Mouse (Mus musculus) CH12.LX (cell line): ENCODE measurements around the gene Tubg1. TPM values are rescaled to one million over a fixed set of nuclear protein-coding genes. Genes with fewer than 3 reads are reported as not detected.

Experiments used
- DNase-seq: peaks from one replicate; pipeline ENCODE4 v3.0.0-alpha.2; 2013; ENCODE audit errors: extremely low read depth
- H3K27ac ChIP-seq: 2 replicates; pipeline ENCODE4 v1.5.1; 2012; ENCODE audit warnings: low read depth, mild to moderate bottlenecking, control low read depth, moderate library complexity; ENCODE audit not compliant: insufficient read depth
- H3K27me3 ChIP-seq: replicated peaks from 2 replicates; pipeline ENCODE3; 2012; ENCODE audit warnings: inconsistent platforms
- H3K36me3 ChIP-seq, 2 experiments: replicated peaks in 1 of 2; 2 replicates each; pipeline versions ENCODE3 to v1.6.1; 2012; ENCODE audit warnings: inconsistent platforms in 1 of 2, low read length in 1 of 2, mild to moderate bottlenecking in 1 of 2, mixed read lengths in 1 of 2, moderate library complexity in 1 of 2; ENCODE audit not compliant: control insufficient read depth in 1 of 2, insufficient read depth in 1 of 2
- H3K4me1 ChIP-seq, 2 experiments: 2 replicates each; pipeline ENCODE4 v1.6.1; 2012; ENCODE audit warnings: inconsistent platforms in 1 of 2, moderate library complexity in 1 of 2; ENCODE audit not compliant: insufficient read depth in 2 of 2, control insufficient read depth in 1 of 2
- H3K4me2 ChIP-seq: 2 replicates; pipeline ENCODE4 v1.6.1; 2012; ENCODE audit warnings: low read depth, mild to moderate bottlenecking, control low read depth; ENCODE audit not compliant: poor library complexity, insufficient read depth, severe bottlenecking
- H3K4me3 ChIP-seq, 3 experiments: fragments of 150-350 bp in 1 of 3; sonication (generic) in 1 of 3; replicated peaks in 1 of 3; 2 replicates each; pipeline versions ENCODE3 to v1.5.1; 2011 to 2012; ENCODE audit warnings: low read depth in 2 of 3, low read length in 2 of 3, mild to moderate bottlenecking in 2 of 3, moderate library complexity in 2 of 3, control low read depth in 1 of 3, improper control_type of control experiment in 1 of 3, inconsistent platforms in 1 of 3, mixed read lengths in 1 of 3; ENCODE audit not compliant: poor library complexity in 1 of 3
- H3K79me2 ChIP-seq: replicated peaks from 2 replicates; pipeline ENCODE4 v1.6.1; 2012; ENCODE audit warnings: mild to moderate bottlenecking, moderate library complexity; ENCODE audit not compliant: control insufficient read depth, poor library complexity, insufficient read depth, severe bottlenecking; ENCODE audit errors: extremely low read depth
- H3K9ac ChIP-seq: 2 replicates; pipeline ENCODE4 v1.6.1; 2012; ENCODE audit warnings: low read depth, mild to moderate bottlenecking, control low read depth, moderate library complexity; ENCODE audit not compliant: insufficient read depth
- H3K9me3 ChIP-seq: replicated peaks from 2 replicates; pipeline ENCODE3; 2012; ENCODE audit warnings: low read length, inconsistent platforms, mixed read lengths
- CHD2 ChIP-seq: IDR thresholded peaks from 2 replicates; pipeline ENCODE4 v1.6.1; 2011; ENCODE audit warnings: low read length, improper control_type of control experiment
- CTCF ChIP-seq, 2 experiments: IDR thresholded peaks in 1 of 2; conservative IDR thresholded peaks in 1 of 2; 2 replicates each; pipeline ENCODE4 v1.5.1; 2011 to 2012; ENCODE audit warnings: low read depth in 2 of 2, low read length in 2 of 2, improper control_type of control experiment in 1 of 2, inconsistent platforms in 1 of 2, mild to moderate bottlenecking in 1 of 2, moderate library complexity in 1 of 2
- E2F4 ChIP-seq: IDR thresholded peaks from 2 replicates; pipeline ENCODE4 v1.6.1; 2011; ENCODE audit warnings: low read depth, low read length, improper control_type of control experiment; ENCODE audit not compliant: insufficient replicate concordance
- EP300 ChIP-seq: IDR thresholded peaks from 2 replicates; pipeline ENCODE4 v1.6.1; 2011; ENCODE audit warnings: low read length, improper control_type of control experiment
- GABPA ChIP-seq: IDR thresholded peaks from 2 replicates; pipeline ENCODE4 v1.6.1; 2012; ENCODE audit warnings: low read depth, low read length, improper control_type of control experiment, inconsistent platforms; ENCODE audit not compliant: insufficient replicate concordance
- HCFC1 ChIP-seq: IDR thresholded peaks from 2 replicates; pipeline ENCODE4 v1.6.1; 2012; ENCODE audit warnings: low read depth, mild to moderate bottlenecking, inconsistent platforms, low read length, improper control_type of control experiment
- JUN ChIP-seq: IDR thresholded peaks from 2 replicates; pipeline ENCODE4 v1.6.1; 2011; ENCODE audit warnings: low read depth, mild to moderate bottlenecking, low read length, improper control_type of control experiment, moderate library complexity; ENCODE audit not compliant: insufficient read depth
- MAX ChIP-seq: IDR thresholded peaks from 2 replicates; pipeline ENCODE4 v1.6.1; 2011; ENCODE audit warnings: low read length, improper control_type of control experiment
- MAZ ChIP-seq: IDR thresholded peaks from 2 replicates; pipeline ENCODE4 v1.6.1; 2012; ENCODE audit warnings: low read depth, mild to moderate bottlenecking, inconsistent platforms, low read length, improper control_type of control experiment, moderate library complexity
- MXI1 ChIP-seq: IDR thresholded peaks from 2 replicates; pipeline ENCODE4 v1.6.1; 2011; ENCODE audit warnings: mild to moderate bottlenecking, low read depth, low read length, improper control_type of control experiment
- MYC ChIP-seq: IDR thresholded peaks from 2 replicates; pipeline ENCODE4 v1.6.1; 2011; ENCODE audit warnings: low read depth, mild to moderate bottlenecking, improper control_type of control experiment, low read length
- NRF1 ChIP-seq: IDR thresholded peaks from 2 replicates; pipeline ENCODE4 v1.6.1; 2014; ENCODE audit warnings: low read depth, mild to moderate bottlenecking, inconsistent platforms, low read length, improper control_type of control experiment, moderate library complexity
- POLR2A ChIP-seq: IDR thresholded peaks from 2 replicates; pipeline ENCODE4 v1.6.1; 2011; ENCODE audit warnings: low read depth, mild to moderate bottlenecking, improper control_type of control experiment, low read length
- POLR2AphosphoS2 ChIP-seq: IDR thresholded peaks from 2 replicates; pipeline ENCODE4 v1.6.1; 2011; ENCODE audit warnings: low read depth, low read length, improper control_type of control experiment
- RAD21 ChIP-seq: IDR thresholded peaks from 2 replicates; pipeline ENCODE4 v1.6.1; 2011; ENCODE audit warnings: low read depth, mild to moderate bottlenecking, low read length, improper control_type of control experiment, moderate library complexity
- RCOR1 ChIP-seq: conservative IDR thresholded peaks from 2 replicates; pipeline ENCODE4 v1.6.1; 2012; ENCODE audit warnings: low read depth, mild to moderate bottlenecking, inconsistent platforms, low read length, improper control_type of control experiment
- SMC3 ChIP-seq: IDR thresholded peaks from 2 replicates; pipeline ENCODE4 v1.6.1; 2011; ENCODE audit warnings: low read depth, low read length, improper control_type of control experiment
- TBP ChIP-seq: conservative IDR thresholded peaks from 2 replicates; pipeline ENCODE4 v1.6.1; 2011; ENCODE audit warnings: low read depth, low read length, improper control_type of control experiment
- TCF12 ChIP-seq: IDR thresholded peaks from 2 replicates; pipeline ENCODE4 v1.6.1; 2014; ENCODE audit warnings: low read depth, mild to moderate bottlenecking, inconsistent platforms, low read length, improper control_type of control experiment
- UBTF ChIP-seq: IDR thresholded peaks from 2 replicates; pipeline ENCODE4 v1.6.1; 2012; ENCODE audit warnings: low read depth, mild to moderate bottlenecking, inconsistent platforms, low read length, improper control_type of control experiment, moderate library complexity
- USF1 ChIP-seq: IDR thresholded peaks from 2 replicates; pipeline ENCODE4 v1.6.1; 2014; ENCODE audit warnings: low read depth, mild to moderate bottlenecking, inconsistent platforms, low read length, improper control_type of control experiment
- USF2 ChIP-seq: conservative IDR thresholded peaks from 2 replicates; pipeline ENCODE4 v1.6.1; 2011; ENCODE audit warnings: low read depth, low read length, improper control_type of control experiment
- ZMIZ1 ChIP-seq: IDR thresholded peaks from 2 replicates; pipeline ENCODE4 v1.6.1; 2012; ENCODE audit warnings: low read depth, mild to moderate bottlenecking, inconsistent platforms, low read length, improper control_type of control experiment
- ZNF384 ChIP-seq: IDR thresholded peaks from 2 replicates; pipeline ENCODE4 v1.6.1; 2012; ENCODE audit warnings: low read depth, low read length, improper control_type of control experiment, inconsistent platforms
- dilution Hi-C: fragments of 300-500 bp; cut with MboI; formaldehyde crosslinking; loops from 2 replicates; pipeline ENCODE4 v1.14.3; 2020; ENCODE audit warnings: low sequenced_read_pairs; ENCODE audit not compliant: extremely low pct_unique_long_range_greater_than_20kb, extremely low pct_ligation_motif_present
- in situ Hi-C: fragments of 300-500 bp; cut with MboI; formaldehyde crosslinking; loops from 3 replicates; pipeline ENCODE4 v1.14.3; 2019; ENCODE audit warnings: low sequenced_read_pairs, low pct_ligation_motif_present, low pct_unique_long_range_greater_than_20kb, mixed read lengths
- polyA plus RNA-seq: library from polyadenylated mRNA; unstranded; fragments of >175 nt; gene quantifications from 2 replicates; pipeline ENCODE4 v1.2.1, GENCODE M21; 2012; ENCODE audit warnings: low read depth; ENCODE audit not compliant: insufficient read length
- total RNA-seq, 2 experiments: library from RNA; depleted of rRNA; stranded (reverse); fragments of 300-350 nt in 1 of 2; fragments of >200 nt in 1 of 2; gene quantifications; 2 replicates each; pipeline ENCODE4 v1.2.3; 2012 to 2014

The Tubg1 gene
- total and polyA plus RNA-seq, 3 experiments, result 57.4 to 190 (median 108) TPM

GRCm38 (mm10) chr11:101084246-101084645, 35.5 kb upstream of the Tubg1 start:
- Histone ChIP-seq H3K4me2 (no peak overlapping the region), H3K36me3 (peaks cover 20 to 42% of the 10 kb centered on the region in 2 experiments), H3K9me3 (no peaks in the 10 kb centered on the region), H3K4me3 (no peak overlapping the region), H3K4me1 (peaks cover 26 to 61% of the 10 kb centered on the region in 2 experiments), H3K9ac (no peak overlapping the region), H3K79me2 (peaks cover 22% of the 10 kb centered on the region; the same call in 1 of the 2 replicates), H3K27ac (no peak overlapping the region), H3K27me3 (peaks cover 3% of the 10 kb centered on the region)
- dilution Hi-C loops (no loop called here), in situ Hi-C loops (loop anchor here (5.0 to 10.0 kb wide), 2 partner anchors 98 to 221 kb away; partner anchors contain the start of gene Becn1)
- no peak for DNase-seq
- TF ChIP-seq POLR2A (no peak), EP300 (no peak), SMC3 (no peak), GABPA (no peak), MAZ (no peak), USF1 (no peak), NRF1 (no peak), ZNF384 (no peak), RCOR1 (no peak), UBTF (no peak), ZMIZ1 (no peak), TBP (no peak), TCF12 (no peak), MYC (no peak), POLR2AphosphoS2 (no peak), CHD2 (no peak), MAX (no peak), CTCF (conservative IDR thresholded peaks at IDR 0.05 in 1 of 2, IDR thresholded peaks at IDR 0.05 in 1 of 2; ENCODE audit: low read depth in 2 of 2, low read length in 2 of 2) (no peak), JUN (no peak)

DNA sequence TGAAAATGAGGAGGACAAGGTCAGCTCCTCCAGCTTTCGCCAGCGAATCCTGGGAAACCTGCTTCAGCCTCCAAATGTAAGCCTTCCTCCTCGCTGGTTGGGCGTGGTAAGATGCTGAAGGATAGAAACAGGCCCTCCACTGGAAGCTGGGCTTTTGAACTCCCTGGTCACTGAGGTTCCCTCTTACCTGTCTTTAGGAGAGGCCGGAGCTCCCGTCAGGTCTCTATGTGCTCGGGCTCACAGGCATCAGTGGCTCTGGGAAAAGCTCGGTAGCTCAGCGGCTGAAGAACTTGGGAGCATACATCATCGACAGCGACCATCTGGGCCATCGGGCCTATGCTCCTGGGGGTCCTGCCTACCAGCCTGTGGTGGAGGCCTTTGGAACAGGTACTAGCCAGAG, 34.9 kb upstream of the Tubg1 start:
- in situ Hi-C loops, result loop anchor here (5.0 to 10.0 kb wide), 2 partner anchors 97 to 220 kb away; partner anchors contain the start of gene Becn1

More for the DNA sequence above, 34.9 kb upstream of the Tubg1 start:
- Histone ChIP-seq H3K27me3 (peaks cover 3% of the 10 kb centered on the region), H3K36me3 (peaks cover 26 to 48% of the 10 kb centered on the region in 2 experiments), H3K4me2 (no peak overlapping the region), H3K4me3 (no peak overlapping the region)
- TF ChIP-seq MXI1, result no peak
- TF ChIP-seq HCFC1, result no peak
- no peak for TF ChIP-seq GABPA
- no peak for TF ChIP-seq USF2
- TF ChIP-seq E2F4, result no peak
- TF ChIP-seq ZMIZ1, result no peak
- no peak for TF ChIP-seq POLR2AphosphoS2
- TF ChIP-seq JUN, result no peak
- TF ChIP-seq USF1, result no peak
- TF ChIP-seq EP300, result no peak
- no peak for TF ChIP-seq POLR2A
- TF ChIP-seq RAD21, result no peak
- TF ChIP-seq, all 38 proteins: peak for 0
- no peaks in the 10 kb centered on the region for H3K9me3 ChIP-seq
- no peak overlapping the region for H3K9ac ChIP-seq
- dilution Hi-C loops, result no loop called here
- H3K27ac ChIP-seq, result no peak overlapping the region
- peaks cover 26 to 63% of the 10 kb centered on the region in 2 experiments for H3K4me1 ChIP-seq
- no peak for DNase-seq
- peaks cover 22% of the 10 kb centered on the region; the same call in 1 of the 2 replicates for H3K79me2 ChIP-seq
